Mouse (Mus musculus): ENCODE results near the gene St6galnac1. TPM values are rescaled to one million over a fixed set of nuclear protein-coding genes. Genes with fewer than 3 reads are reported as not detected.
"Not testable (repeated sequence)": the region's sequence is repeated elsewhere in the genome, so short reads cannot be mapped to it uniquely, and the experiment has no call there.

Gene St6galnac1
- polyA plus RNA-seq (2012; rRNA removed): 0.57 TPM in 1 of 2 replicates, not detected in the other

DNA sequence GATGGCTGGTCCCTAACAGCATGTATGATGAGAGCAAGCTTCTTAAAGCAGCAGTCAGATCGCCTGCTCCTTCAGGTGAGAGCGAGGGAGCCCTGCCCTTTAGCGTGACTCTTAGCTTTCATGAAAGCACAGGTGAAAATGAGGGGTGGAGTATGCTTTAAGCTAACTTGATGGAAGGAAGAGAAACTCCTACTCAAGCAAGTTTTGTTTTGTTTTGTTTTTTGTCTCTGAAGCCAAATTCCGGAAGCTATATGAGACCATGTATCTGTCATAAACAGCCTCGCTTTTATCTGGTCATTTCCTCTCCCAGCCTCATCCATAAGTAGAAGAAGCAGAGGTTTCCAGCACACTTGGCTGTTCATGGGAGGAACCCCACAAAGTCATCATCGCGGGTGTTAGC is at the start of gene St6galnac1:
Gene St6galnac1, minus strand, starts transcription at position 101 of the 400 bp plus-strand sequence.
- DNase-seq (ENCODE audit: low read depth): no peak

GRCm38 (mm10) chr11:116823885-116824284 is 48.6 kb upstream of the St6galnac1 start:
- not testable (repeated sequence) for DNase-seq (ENCODE audit: low read depth)

- DNase-seq (ENCODE audit: low read depth): no peak
Observed at GRCm38 (mm10) chr11:116823255-116823654, 47.9 kb upstream of the St6galnac1 start.

- DNase-seq (ENCODE audit: low read depth): no peak
Observed at GRCm38 (mm10) chr11:116822626-116823025, 47.3 kb upstream of the St6galnac1 start.

DNA sequence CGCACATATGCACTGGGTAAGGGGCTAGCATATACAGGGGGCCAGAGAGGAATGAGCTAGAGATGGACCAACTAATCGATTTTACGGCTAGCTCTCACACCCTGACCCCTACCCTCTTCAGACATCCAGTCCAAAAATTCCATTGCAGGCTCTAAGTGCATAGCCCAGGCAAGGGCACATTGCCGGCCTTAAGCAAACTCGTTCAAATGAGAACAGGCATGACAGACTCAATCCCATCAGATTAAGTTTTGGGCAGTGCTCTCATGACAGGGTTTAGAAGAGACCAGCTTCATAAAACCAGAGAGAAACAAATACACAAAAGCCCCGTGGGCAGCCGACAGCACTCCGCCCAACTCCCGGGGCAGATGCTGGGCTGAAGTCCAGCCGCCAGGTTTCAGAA is 46.9 kb upstream of the St6galnac1 start:
- no peak for DNase-seq (ENCODE audit: low read depth)

GRCm38 (mm10) chr11:116821057-116821940 is 46.0 kb upstream of the St6galnac1 start:
- no peak for DNase-seq (ENCODE audit: low read depth)

DNA sequence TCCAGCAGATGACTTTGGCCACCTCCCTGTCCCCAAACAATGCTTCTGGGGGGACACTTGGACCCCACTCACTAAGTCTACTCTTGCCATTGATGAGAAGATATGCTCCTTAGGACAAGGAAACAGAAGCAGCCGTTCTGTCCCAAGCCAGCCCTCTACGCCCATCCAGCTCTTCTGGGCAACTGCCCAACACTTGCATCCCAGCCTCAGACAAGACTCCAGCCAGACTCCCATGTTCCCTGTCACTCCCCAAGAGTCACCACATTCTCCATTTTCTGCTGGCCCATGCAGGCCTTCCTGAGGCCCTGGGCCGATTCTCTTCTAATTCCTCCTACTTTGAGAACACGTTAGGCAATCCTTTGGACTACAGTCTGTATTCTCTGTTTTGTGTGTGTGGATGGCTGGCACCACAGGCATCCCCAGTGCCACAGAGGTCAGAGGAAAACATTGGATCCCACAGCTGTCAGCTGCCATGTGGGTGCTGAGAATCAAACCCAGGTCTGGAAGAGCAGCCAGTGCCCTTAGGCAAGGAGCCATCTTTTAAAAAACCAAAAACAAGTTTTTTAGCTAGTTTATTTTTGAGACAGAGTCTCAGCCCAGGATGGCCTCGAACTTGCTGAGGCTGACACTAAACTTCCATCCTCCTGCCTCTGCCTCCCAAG is 44.8 kb upstream of the St6galnac1 start:
- DNase-seq (ENCODE audit: low read depth): no peak

DNA sequence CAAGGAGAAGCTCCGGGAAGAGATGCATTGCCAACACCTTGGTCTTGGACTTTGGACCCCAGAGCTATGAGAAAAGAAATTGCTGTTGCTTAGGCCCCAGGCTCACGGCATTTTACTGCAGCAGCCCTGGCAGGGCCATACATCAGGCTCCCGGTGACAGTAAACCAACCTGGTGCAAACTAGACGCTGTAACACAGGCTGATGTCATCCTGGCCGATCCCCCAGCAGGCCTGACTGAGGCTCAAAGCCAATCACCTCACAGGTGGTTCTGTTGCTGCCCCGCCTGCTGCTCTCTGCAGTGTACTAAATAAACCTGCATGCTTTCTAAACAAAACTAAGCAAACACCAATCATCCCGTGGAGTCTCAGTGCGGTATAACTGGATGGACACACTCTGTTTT is 43.4 kb upstream of the St6galnac1 start:
- DNase-seq (ENCODE audit: low read depth): no peak

GRCm38 (mm10) chr11:116817567-116817966 is 42.3 kb upstream of the St6galnac1 start:
- no peak for DNase-seq (ENCODE audit: low read depth)

DNA sequence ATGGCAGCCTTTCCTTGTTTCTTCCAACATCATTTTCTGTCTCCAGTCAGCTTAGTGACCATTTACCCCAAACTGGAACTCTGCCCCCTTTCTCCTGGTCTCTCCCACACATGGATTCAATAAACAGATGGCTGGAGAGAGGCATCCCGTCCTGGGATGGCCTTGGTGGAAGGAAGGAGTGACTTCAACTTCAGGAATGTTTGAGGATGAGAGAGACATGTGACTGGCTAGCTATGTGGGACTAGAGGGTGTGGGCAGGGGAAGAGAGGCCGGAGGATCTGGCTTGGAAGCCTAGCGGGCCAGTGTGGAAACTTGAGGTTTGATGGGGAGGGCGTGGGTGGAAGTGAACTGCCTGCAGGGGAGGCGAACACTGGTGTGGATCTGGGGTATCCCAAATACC is 41.5 kb upstream of the St6galnac1 start:
- no peak for DNase-seq (ENCODE audit: low read depth)

- DNase-seq (ENCODE audit: low read depth): no peak
Observed at GRCm38 (mm10) chr11:116814884-116815415, 39.6 kb upstream of the St6galnac1 start.

GRCm38 (mm10) chr11:116814076-116814883 is 39.0 kb upstream of the St6galnac1 start:
- no peak for DNase-seq (ENCODE audit: low read depth)

DNA sequence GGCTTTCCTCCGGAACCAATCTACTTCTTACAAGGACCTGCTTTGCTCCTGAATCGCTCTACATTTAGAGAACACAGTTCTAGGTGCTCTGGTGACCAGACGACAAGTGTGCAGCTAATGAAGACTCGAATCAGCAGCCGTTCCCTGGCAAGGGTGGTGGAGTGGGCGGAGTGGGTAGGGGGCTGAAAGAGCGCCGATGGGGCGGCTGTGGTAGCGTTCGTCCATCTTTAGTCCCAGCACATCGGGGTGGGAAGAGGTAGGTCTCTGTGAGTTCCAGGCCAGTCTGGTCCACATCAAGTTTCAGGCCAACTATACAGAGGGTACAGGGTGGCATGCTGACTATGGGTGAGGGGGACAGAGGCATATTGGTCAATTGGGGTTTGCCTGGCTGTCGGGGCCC is 38.3 kb upstream of the St6galnac1 start:
- DNase-seq (ENCODE audit: low read depth): no peak

GRCm38 (mm10) chr11:116812793-116813529 is 37.7 kb upstream of the St6galnac1 start:
- DNase-seq (ENCODE audit: low read depth): no peak

DNA sequence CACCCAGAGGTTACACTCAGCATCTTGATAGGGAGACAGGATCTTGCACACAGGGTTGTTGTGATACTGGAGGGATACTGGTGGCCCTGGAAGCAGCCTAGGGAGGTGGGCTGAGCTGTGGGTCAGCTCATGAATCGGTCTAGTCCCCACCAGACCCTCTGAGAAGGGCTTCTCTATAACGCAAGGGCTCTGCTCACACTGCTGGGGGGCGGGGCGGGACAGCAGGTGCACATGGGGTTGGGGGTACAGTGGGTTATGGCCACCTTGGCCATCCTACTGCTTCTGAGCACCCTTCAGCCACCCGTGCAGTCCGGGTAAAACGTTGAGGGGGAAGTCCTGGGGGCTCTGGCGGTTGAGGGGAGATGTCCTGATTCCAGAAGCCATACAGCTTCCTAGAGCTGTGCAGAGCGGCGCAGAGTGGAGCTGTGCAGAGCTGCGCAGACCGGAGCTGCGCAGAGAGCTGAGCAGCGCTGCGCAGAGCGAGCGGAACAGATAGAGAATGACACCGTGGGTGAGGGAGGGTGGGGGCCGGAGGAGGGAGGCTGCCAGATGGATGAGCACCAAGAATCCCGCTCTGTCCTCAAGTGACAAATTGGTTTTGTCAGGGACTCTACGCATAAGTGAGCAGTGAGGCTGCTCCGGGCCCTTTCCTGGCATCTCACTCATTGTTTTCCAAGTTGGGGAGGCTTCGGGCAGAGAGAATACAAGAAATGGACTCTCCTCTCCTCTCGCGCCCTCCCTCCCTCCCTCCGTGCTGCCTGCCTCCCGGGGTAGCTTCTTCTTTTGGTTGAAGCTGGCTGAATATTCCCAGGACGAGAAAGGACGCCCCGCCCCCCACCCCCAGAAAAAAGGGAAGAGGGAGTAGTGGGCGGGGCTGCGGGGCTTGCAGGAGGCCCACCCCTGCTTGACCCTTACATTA is 35.9 kb upstream of the St6galnac1 start:
- DNase-seq (ENCODE audit: low read depth): no peak

DNA sequence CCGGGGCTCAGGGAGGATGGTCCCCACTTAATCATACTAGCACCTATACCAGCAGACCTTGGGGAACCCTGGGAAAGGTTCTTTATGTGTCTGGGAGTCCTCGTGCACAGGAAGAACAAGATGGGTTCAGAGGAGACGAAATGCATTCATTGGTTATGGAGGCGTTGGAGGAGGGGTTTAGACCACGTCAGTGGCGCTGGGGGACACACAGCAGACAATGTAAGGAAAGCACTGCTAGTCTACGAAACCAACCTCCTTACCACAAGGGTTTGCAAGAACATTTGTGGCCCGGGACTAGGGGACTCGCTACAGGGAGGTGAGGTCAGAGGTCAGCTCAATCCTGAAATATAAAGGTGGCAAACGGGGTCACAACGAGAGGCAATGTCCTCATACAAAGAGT is 35.2 kb upstream of the St6galnac1 start:
- no peak for DNase-seq (ENCODE audit: low read depth)

DNA sequence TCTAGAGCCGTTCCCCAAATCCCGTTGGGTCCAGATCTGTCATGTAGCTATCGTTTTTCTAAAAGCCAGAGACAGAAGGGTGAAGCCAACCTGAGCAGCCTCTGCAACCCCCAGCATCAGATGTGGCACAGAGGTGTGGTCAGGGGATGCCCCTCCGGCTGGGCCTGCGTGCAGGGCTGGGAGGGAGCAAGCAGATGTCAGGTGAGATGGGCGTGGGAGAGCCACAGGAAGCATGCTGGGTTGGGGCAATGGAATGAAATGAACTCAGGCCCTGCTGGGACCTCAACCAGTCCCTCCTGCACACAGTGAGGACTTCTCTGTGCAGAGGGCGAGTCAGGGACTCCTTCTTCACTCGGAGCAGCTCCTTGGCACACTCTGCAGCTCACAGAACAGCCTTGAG is 34.2 kb upstream of the St6galnac1 start:
- DNase-seq (ENCODE audit: low read depth): no peak

- DNase-seq (ENCODE audit: low read depth): no peak
Observed at GRCm38 (mm10) chr11:116808811-116809395, 33.6 kb upstream of the St6galnac1 start.

DNA sequence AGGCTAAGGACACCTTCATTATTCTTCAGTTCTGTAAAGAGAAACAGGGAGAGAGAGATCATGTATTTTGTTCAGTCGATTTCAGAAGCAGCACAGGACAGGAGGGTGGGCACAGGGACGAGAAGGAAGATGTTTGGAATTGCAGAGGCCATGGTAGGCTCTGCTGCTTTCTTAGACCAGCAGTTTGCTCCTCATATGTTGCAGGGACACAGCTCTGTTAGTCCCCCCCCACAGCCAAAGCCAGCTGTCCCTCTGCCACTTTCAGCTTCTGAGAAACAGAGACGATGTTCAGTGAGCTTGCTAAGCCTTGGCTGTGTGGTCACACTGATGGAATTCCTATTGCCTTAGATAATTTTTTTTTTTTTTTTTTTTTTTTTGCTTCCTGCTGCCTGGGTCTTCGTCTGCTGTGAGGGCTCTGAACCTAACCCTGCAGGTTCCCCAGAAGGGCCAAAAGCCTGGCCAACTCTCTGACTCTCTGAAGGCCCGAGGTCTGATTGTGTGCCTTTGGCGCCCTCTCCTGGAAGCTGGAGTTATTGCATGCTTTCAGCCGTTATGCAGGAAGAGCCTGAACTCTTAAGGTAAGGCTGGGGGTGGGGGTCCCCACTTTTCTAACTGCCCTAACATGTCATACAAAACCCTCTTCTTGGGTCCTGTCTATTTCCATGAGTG is 32.8 kb upstream of the St6galnac1 start:
- no peak for DNase-seq (ENCODE audit: low read depth)

Measured in gonadal fat pad, adult 2 months (tissue).